Mouse (Mus musculus): Measurements from ENCODE around the gene Olfr191. TPM values are rescaled to one million over a fixed set of nuclear protein-coding genes. Genes with fewer than 3 reads are reported as not detected.

Olfr191 gene
- polyA plus RNA-seq, 1 experiment from 2014 or later = not detected

- WGBS = 61% methylated on average over 4 of the region's 4 CpGs
- Histone ChIP-seq H3K9ac (no peak overlapping the region), H3K4me2 (no peak overlapping the region), H3K4me3 (no peak overlapping the region), H3K4me1 (replicated peaks) (no peaks in the 10 kb centered on the region), H3K27ac (no peak overlapping the region), H3K9me3 (no peaks in the 10 kb centered on the region), H3K36me3 (no peaks in the 10 kb centered on the region), H3K27me3 (no peaks in the 10 kb centered on the region)
- no peak for ATAC-seq (ENCODE audit: low FRiP score)
These were observed 42.0 kb downstream of the Olfr191 start for GRCm38 (mm10) chr16:59047579-59047978.

- no peaks in the 10 kb centered on the region for H3K27me3 ChIP-seq
- H3K4me1 ChIP-seq (replicated peaks) = no peaks in the 10 kb centered on the region
- H3K4me2 ChIP-seq = no peak overlapping the region
- no peaks in the 10 kb centered on the region for H3K36me3 ChIP-seq
- no peak overlapping the region for H3K27ac ChIP-seq
- WGBS = 87% methylated on average over 3 of the region's 3 CpGs
- no peak overlapping the region for H3K4me3 ChIP-seq
- no peak for ATAC-seq (ENCODE audit: low FRiP score)
- no peak overlapping the region for H3K9ac ChIP-seq
- H3K9me3 ChIP-seq = no peaks in the 10 kb centered on the region
These were observed 43.8 kb downstream of the Olfr191 start for GRCm38 (mm10) chr16:59045835-59046234.

- H3K9ac ChIP-seq = no peak within 1 kb of the TSS
- no peak for ATAC-seq (ENCODE audit: low FRiP score)
- no peak within 1 kb of the TSS for H3K4me3 ChIP-seq
- no peaks in the 10 kb centered on the region for H3K27me3 ChIP-seq
- no peaks in the 10 kb centered on the region for H3K9me3 ChIP-seq
- H3K4me1 ChIP-seq (replicated peaks) = no peaks in the 10 kb centered on the region
- no peak within 1 kb of the TSS for H3K4me2 ChIP-seq
- H3K36me3 ChIP-seq = no peaks in the 10 kb centered on the region
- H3K27ac ChIP-seq = no peak within 1 kb of the TSS
- WGBS = 88% methylated on average over 7 of the region's 7 CpGs
These were observed 49.9 kb downstream of the Olfr191 start, which contains the start of gene Olfr187 for GRCm38 (mm10) chr16:59039710-59040109. TSS of gene Olfr187 (minus strand) at chr16:59039767.

Other genes starting within 250 kb of the Olfr191 start
- gene Olfr177, start 215.1 kb downstream of the Olfr191 start, polyA plus RNA-seq (2015; fragmentation: Nextera tagmentation; extraction: Ambion mirVana) = not detected in 2 replicates
- gene Olfr178, start 197.8 kb downstream of the Olfr191 start, polyA plus RNA-seq (2015; fragmentation: Nextera tagmentation; extraction: Ambion mirVana) = not detected in 2 replicates
- gene Olfr181, start 161.1 kb downstream of the Olfr191 start, polyA plus RNA-seq (2015; fragmentation: Nextera tagmentation; extraction: Ambion mirVana) = not detected in 2 replicates
- gene Olfr180, start 160.4 kb downstream of the Olfr191 start, polyA plus RNA-seq (2015; fragmentation: Nextera tagmentation; extraction: Ambion mirVana) = not detected in 2 replicates
- not detected in 2 replicates for gene Olfr183, start 94.5 kb downstream of the Olfr191 start, polyA plus RNA-seq (2015; fragmentation: Nextera tagmentation; extraction: Ambion mirVana)
- gene Olfr186, start 59.5 kb downstream of the Olfr191 start, polyA plus RNA-seq (2015; fragmentation: Nextera tagmentation; extraction: Ambion mirVana) = not detected in 2 replicates
- gene Olfr187, start 50.1 kb downstream of the Olfr191 start, polyA plus RNA-seq (2015; fragmentation: Nextera tagmentation; extraction: Ambion mirVana) = not detected in 2 replicates
- gene Olfr190, start 11.8 kb downstream of the Olfr191 start, polyA plus RNA-seq (2015; fragmentation: Nextera tagmentation; extraction: Ambion mirVana) = not detected in 2 replicates
- gene Olfr193, start 22.1 kb upstream of the Olfr191 start, polyA plus RNA-seq (2015; fragmentation: Nextera tagmentation; extraction: Ambion mirVana) = not detected in 2 replicates
- not detected in 2 replicates for gene Olfr194, start 31.2 kb upstream of the Olfr191 start, polyA plus RNA-seq (2015; fragmentation: Nextera tagmentation; extraction: Ambion mirVana)
- gene Olfr195, start 57.2 kb upstream of the Olfr191 start, polyA plus RNA-seq (2015; fragmentation: Nextera tagmentation; extraction: Ambion mirVana) = not detected in 2 replicates
- not detected in 2 replicates for gene Olfr196, start 80.6 kb upstream of the Olfr191 start, polyA plus RNA-seq (2015; fragmentation: Nextera tagmentation; extraction: Ambion mirVana)
- not detected in 2 replicates for gene Olfr198, start 113.7 kb upstream of the Olfr191 start, polyA plus RNA-seq (2015; fragmentation: Nextera tagmentation; extraction: Ambion mirVana)
- not detected in 2 replicates for gene Olfr199, start 129.9 kb upstream of the Olfr191 start, polyA plus RNA-seq (2015; fragmentation: Nextera tagmentation; extraction: Ambion mirVana)
- not detected in 2 replicates for gene Olfr201, start 182.8 kb upstream of the Olfr191 start, polyA plus RNA-seq (2015; fragmentation: Nextera tagmentation; extraction: Ambion mirVana)
- not detected in 2 replicates for gene Olfr202, start 197.0 kb upstream of the Olfr191 start, polyA plus RNA-seq (2015; fragmentation: Nextera tagmentation; extraction: Ambion mirVana)
- not detected in 2 replicates for gene Olfr203, start 209.1 kb upstream of the Olfr191 start, polyA plus RNA-seq (2015; fragmentation: Nextera tagmentation; extraction: Ambion mirVana)
- gene Olfr204, start 228.4 kb upstream of the Olfr191 start, polyA plus RNA-seq (2015; fragmentation: Nextera tagmentation; extraction: Ambion mirVana) = not detected in 2 replicates
- gene Olfr205, start 241.3 kb upstream of the Olfr191 start, polyA plus RNA-seq (2015; fragmentation: Nextera tagmentation; extraction: Ambion mirVana) = not detected in 2 replicates

All from hindbrain, embryonic 13.5 days (tissue).